In genomic region chr4:116077240-116078095, GRCm38 (mm10) we compare ENCODE assay signal across 8 mouse cellular contexts. TPM values are rescaled to one million over a fixed set of nuclear protein-coding genes. Genes with fewer than 3 reads are reported as not detected.
DNase-seq lines count a peak whose midpoint lies in the region; ATAC-seq and TF ChIP-seq lines count a peak whose summit lies in the region.

No protein-coding gene starts in this region.

- TF ChIP-seq CTCF in heart, postnatal 0 days (IDR thresholded peaks at IDR 0.05; ENCODE audit: low read depth): no peak

- peak overlapping the region; percentile 98 for H3K27ac ChIP-seq in lung, embryonic 15.5 days
- H3K27ac ChIP-seq in heart, postnatal 0 days (ENCODE audit: low read depth): peak overlapping the region; percentile 99
- peak overlapping the region; percentile 97 for H3K27ac ChIP-seq in liver, embryonic 12.5 days

- H3K36me3 ChIP-seq in lung, embryonic 15.5 days: peaks cover 22% of the 10 kb centered on the region
- peaks cover 30% of the 10 kb centered on the region for H3K36me3 ChIP-seq in heart, postnatal 0 days (replicated peaks; ENCODE audit: control insufficient read depth, insufficient read depth, low read length)
- peaks cover 42% of the 10 kb centered on the region for H3K36me3 ChIP-seq in liver, embryonic 12.5 days

- DNase-seq in lung, postnatal 36 days: no peak
- peak; percentile 8 for DNase-seq in adrenal gland, postnatal 25 days
- peak; percentile 46 for DNase-seq in heart, postnatal 0 days (ENCODE audit: low spot score)
- no peak for DNase-seq in right cerebral cortex, postnatal 14 days
- DNase-seq in gastrocnemius, postnatal 25 days: no peak
- DNase-seq in ovary, adult 18-20 months (ENCODE audit: low spot score): no peak

- H3K27me3 ChIP-seq in lung, embryonic 15.5 days: no peaks in the 10 kb centered on the region
- no peaks in the 10 kb centered on the region for H3K27me3 ChIP-seq in heart, postnatal 0 days (ENCODE audit: control insufficient read depth, insufficient read depth, low read length)
- H3K27me3 ChIP-seq in liver, embryonic 12.5 days (replicated peaks): no peaks in the 10 kb centered on the region

- peak overlapping the region; percentile 65 for H3K4me3 ChIP-seq in lung, embryonic 15.5 days
- peak overlapping the region; percentile 92 for H3K4me3 ChIP-seq in heart, postnatal 0 days (ENCODE audit: low read depth, low read length)
- peak overlapping the region; percentile 96 for H3K4me3 ChIP-seq in liver, embryonic 12.5 days

- 46% methylated on average over 3 of the region's 3 CpGs for WGBS in lung, embryonic 15.5 days
- WGBS in heart, postnatal 0 days: 29% methylated on average over 3 of the region's 3 CpGs
- 30% methylated on average over 3 of the region's 3 CpGs for WGBS in liver, embryonic 12.5 days (ENCODE audit: insufficient replicate concordance)

- peaks cover 27% of the 10 kb centered on the region for H3K4me1 ChIP-seq in lung, embryonic 15.5 days
- H3K4me1 ChIP-seq in heart, postnatal 0 days (ENCODE audit: control insufficient read depth, insufficient read depth): peaks cover 19% of the 10 kb centered on the region
- peaks cover 38% of the 10 kb centered on the region for H3K4me1 ChIP-seq in liver, embryonic 12.5 days

- no peak for ATAC-seq in lung, embryonic 15.5 days (ENCODE audit: borderline replicate concordance, extremely low read depth, low FRiP score, low TSS enrichment)
- no peak for ATAC-seq in heart, postnatal 0 days (ENCODE audit: insufficient read depth, low read depth)
- no peak for ATAC-seq in liver, embryonic 12.5 days

- peak overlapping the region; percentile 76 for H3K4me2 ChIP-seq in lung, embryonic 15.5 days
- peak overlapping the region; percentile 85 for H3K4me2 ChIP-seq in heart, postnatal 0 days (ENCODE audit: low read depth, low read length)
- peak overlapping the region; percentile 89 for H3K4me2 ChIP-seq in liver, embryonic 12.5 days

- no peaks in the 10 kb centered on the region for H3K9me3 ChIP-seq in lung, embryonic 15.5 days
- H3K9me3 ChIP-seq in heart, postnatal 0 days (replicated peaks; ENCODE audit: control insufficient read depth, low read length): no peaks in the 10 kb centered on the region
- H3K9me3 ChIP-seq in liver, embryonic 12.5 days (replicated peaks): no peaks in the 10 kb centered on the region

- peak overlapping the region; percentile 89 for H3K9ac ChIP-seq in lung, embryonic 15.5 days
- peak overlapping the region; percentile 99 for H3K9ac ChIP-seq in heart, postnatal 0 days (replicated peaks; ENCODE audit: low read depth, low read length)
- H3K9ac ChIP-seq in liver, embryonic 12.5 days: peak overlapping the region; percentile 99

- no peak for TF ChIP-seq EP300 in heart, postnatal 0 days (IDR thresholded peaks at IDR 0.05; ENCODE audit: low read depth)

RNA-seq across cellular contexts. Expression of gene Lrrc41, which starts 2.4 kb away (rescaled TPM):
- 70.9 and 71.5 TPM in 2 replicates for polyA plus RNA-seq in lung, embryonic 15.5 days (2015; fragmentation: Nextera tagmentation; extraction: Ambion mirVana)
- total RNA-seq in adrenal gland, postnatal 25 days (2021): 55.5 and 62.9 TPM in 2 replicates
- total RNA-seq in heart, postnatal 0 days (2014; rRNA removed; ENCODE audit: low replicate concordance): 69.4 and 85.5 TPM in 2 replicates
- polyA plus RNA-seq in heart, postnatal 0 days (2015; fragmentation: Nextera tagmentation; extraction: Ambion mirVana): 32.2 and 35.9 TPM in 2 replicates
- polyA plus RNA-seq in liver, embryonic 12.5 days (2016; fragmentation: Nextera tagmentation; extraction: Ambion mirVana): 42.2 and 43.7 TPM in 2 replicates
- total RNA-seq in gastrocnemius, postnatal 25 days (2021): 10 to 100 TPM; 17.8 to 20.3 TPM

RNA-seq across cellular contexts. Expression of gene Uqcrh, which starts 2.6 kb away (rescaled TPM):
- 469 and 488 TPM in 2 replicates for polyA plus RNA-seq in lung, embryonic 15.5 days (2015; fragmentation: Nextera tagmentation; extraction: Ambion mirVana)
- total RNA-seq in adrenal gland, postnatal 25 days (2021): 491 and 520 TPM in 2 replicates
- total RNA-seq in heart, postnatal 0 days (2014; rRNA removed; ENCODE audit: low replicate concordance): 1,024 and 1,032 TPM in 2 replicates
- 2,231 and 2,302 TPM in 2 replicates for polyA plus RNA-seq in heart, postnatal 0 days (2015; fragmentation: Nextera tagmentation; extraction: Ambion mirVana)
- polyA plus RNA-seq in liver, embryonic 12.5 days (2016; fragmentation: Nextera tagmentation; extraction: Ambion mirVana): 326 and 344 TPM in 2 replicates
- 1,000 to 10,000 TPM in 1 of 2 experiments, 100 to 1,000 TPM in 1; 981 to 1,020 TPM for total RNA-seq in gastrocnemius, postnatal 25 days (2021)

RNA-seq across cellular contexts. Expression of gene Nsun4, which starts 23.8 kb away (rescaled TPM):
- 24.6 and 24.8 TPM in 2 replicates for polyA plus RNA-seq in lung, embryonic 15.5 days (2015; fragmentation: Nextera tagmentation; extraction: Ambion mirVana)
- 29.0 and 29.3 TPM in 2 replicates for total RNA-seq in adrenal gland, postnatal 25 days (2021)
- total RNA-seq in heart, postnatal 0 days (2014; rRNA removed; ENCODE audit: low replicate concordance): 43.5 and 54.8 TPM in 2 replicates
- polyA plus RNA-seq in heart, postnatal 0 days (2015; fragmentation: Nextera tagmentation; extraction: Ambion mirVana): 33.9 and 34.2 TPM in 2 replicates
- polyA plus RNA-seq in liver, embryonic 12.5 days (2016; fragmentation: Nextera tagmentation; extraction: Ambion mirVana): 10.7 and 11.4 TPM in 2 replicates
- 10 to 100 TPM; 15.3 to 16.7 TPM for total RNA-seq in gastrocnemius, postnatal 25 days (2021)

RNA-seq across cellular contexts. Expression of gene Rad54l, which starts 46.0 kb away (rescaled TPM):
- 34.5 and 34.7 TPM in 2 replicates for polyA plus RNA-seq in lung, embryonic 15.5 days (2015; fragmentation: Nextera tagmentation; extraction: Ambion mirVana)
- 2.9 and 3.9 TPM in 2 replicates for total RNA-seq in adrenal gland, postnatal 25 days (2021)
- 7.7 and 8.0 TPM in 2 replicates for total RNA-seq in heart, postnatal 0 days (2014; rRNA removed; ENCODE audit: low replicate concordance)
- polyA plus RNA-seq in heart, postnatal 0 days (2015; fragmentation: Nextera tagmentation; extraction: Ambion mirVana): 3.8 and 4.4 TPM in 2 replicates
- 45.0 and 45.4 TPM in 2 replicates for polyA plus RNA-seq in liver, embryonic 12.5 days (2016; fragmentation: Nextera tagmentation; extraction: Ambion mirVana)
- total RNA-seq in gastrocnemius, postnatal 25 days (2021): under 1 TPM; 0.36 to 0.91 TPM

RNA-seq across cellular contexts. Expression of gene Pomgnt1, which starts 46.2 kb away (rescaled TPM):
- 59.2 and 66.1 TPM in 2 replicates for polyA plus RNA-seq in lung, embryonic 15.5 days (2015; fragmentation: Nextera tagmentation; extraction: Ambion mirVana)
- 64.0 and 65.8 TPM in 2 replicates for total RNA-seq in adrenal gland, postnatal 25 days (2021)
- 77.5 and 91.3 TPM in 2 replicates for total RNA-seq in heart, postnatal 0 days (2014; rRNA removed; ENCODE audit: low replicate concordance)
- 56.9 and 59.6 TPM in 2 replicates for polyA plus RNA-seq in heart, postnatal 0 days (2015; fragmentation: Nextera tagmentation; extraction: Ambion mirVana)
- 23.8 and 24.2 TPM in 2 replicates for polyA plus RNA-seq in liver, embryonic 12.5 days (2016; fragmentation: Nextera tagmentation; extraction: Ambion mirVana)
- 10 to 100 TPM; 48.1 to 48.2 TPM for total RNA-seq in gastrocnemius, postnatal 25 days (2021)

Comparison
In these comparisons a context has a peak if more than half of its experiments do, and no peak if none do; other contexts are left out.
1. DNase-seq: peak in adrenal gland, postnatal 25 days (single experiment) and heart, postnatal 0 days (single experiment); none in lung, postnatal 36 days (single experiment), right cerebral cortex, postnatal 14 days (single experiment), gastrocnemius, postnatal 25 days (single experiment) and ovary, adult 18-20 months (single experiment).
2. Peak in every context shown above with its lines, with median percentiles within 50 percentile points of each other: H3K27ac ChIP-seq, H3K4me2 ChIP-seq, H3K4me3 ChIP-seq and H3K9ac ChIP-seq.